Mouse (Mus musculus): ENCODE results near the gene Sema6d.

GRCm38 (mm10) chr2:124635271-124635865 is 545.6 kb downstream of the Sema6d start:
- TF ChIP-seq CTCF (IDR thresholded peaks at IDR 0.05; ENCODE audit: low read depth) = no peak
- no peak for TF ChIP-seq EP300 (IDR thresholded peaks at IDR 0.05; ENCODE audit: low read depth)
